Mouse (Mus musculus): ENCODE data around the gene Fcer2a. TPM values are rescaled to one million over a fixed set of nuclear protein-coding genes. Genes with fewer than 3 reads are reported as not detected.

The Fcer2a gene
- polyA plus RNA-seq, 1 experiment from 2014 or later, result 0.18 TPM

DNA sequence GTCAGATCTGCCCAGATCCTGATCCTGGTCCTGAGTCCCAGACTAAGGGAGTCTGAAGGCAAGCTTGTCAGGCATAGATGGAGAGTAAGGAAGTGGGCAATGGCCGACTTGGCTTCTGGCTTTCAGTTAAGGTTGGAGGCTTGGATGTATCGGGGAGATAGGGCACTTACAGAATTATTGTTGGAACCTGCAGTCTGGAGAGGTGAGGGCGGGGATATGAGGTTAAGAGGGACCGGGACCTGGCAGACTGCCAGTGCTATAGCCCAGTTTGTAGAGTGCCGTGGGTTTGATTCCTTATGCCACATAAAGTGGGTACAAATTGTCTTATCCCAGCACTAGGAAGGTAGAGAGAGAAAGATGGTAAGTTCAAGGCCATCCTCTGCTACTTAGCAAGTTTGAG is 14.3 kb downstream of the Fcer2a start:
- Histone ChIP-seq H3K27me3 (ENCODE audit: control insufficient read depth, insufficient read depth, low read depth, low read length) (no peaks in the 10 kb centered on the region), H3K27ac (ENCODE audit: low read length) (no peak overlapping the region), H3K4me3 (ENCODE audit: low read length) (no peak overlapping the region), H3K4me2 (ENCODE audit: low read depth, low read length) (no peak overlapping the region), H3K4me1 (replicated peaks; ENCODE audit: control insufficient read depth, insufficient read depth, low read length) (peaks cover 12% of the 10 kb centered on the region), H3K9me3 (ENCODE audit: control insufficient read depth, low read length) (no peaks in the 10 kb centered on the region; the same call in 1 of the 2 replicates), H3K36me3 (ENCODE audit: control insufficient read depth, insufficient read depth, low read length) (peaks cover 31% of the 10 kb centered on the region), H3K9ac (ENCODE audit: low read length) (no peak overlapping the region)
- WGBS, result 74% methylated on average over 5 of the region's 5 CpGs
- ATAC-seq (ENCODE audit: low read depth), result no peak

- no peak for ATAC-seq (ENCODE audit: low read depth)
- Histone ChIP-seq H3K4me3 (ENCODE audit: low read length) (no peak overlapping the region), H3K9ac (ENCODE audit: low read length) (no peak overlapping the region), H3K27me3 (ENCODE audit: control insufficient read depth, insufficient read depth, low read depth, low read length) (no peaks in the 10 kb centered on the region), H3K4me1 (replicated peaks; ENCODE audit: control insufficient read depth, insufficient read depth, low read length) (peaks cover 12% of the 10 kb centered on the region), H3K9me3 (ENCODE audit: control insufficient read depth, low read length) (no peaks in the 10 kb centered on the region; the same call in 1 of the 2 replicates), H3K4me2 (ENCODE audit: low read depth, low read length) (no peak overlapping the region), H3K27ac (ENCODE audit: low read length) (no peak overlapping the region), H3K36me3 (ENCODE audit: control insufficient read depth, insufficient read depth, low read length) (peaks cover 31% of the 10 kb centered on the region)
- WGBS, result 94% methylated on average over 23 of the region's 23 CpGs
These were observed 14.7 kb downstream of the Fcer2a start for GRCm38 (mm10) chr8:3679236-3679635.

DNA sequence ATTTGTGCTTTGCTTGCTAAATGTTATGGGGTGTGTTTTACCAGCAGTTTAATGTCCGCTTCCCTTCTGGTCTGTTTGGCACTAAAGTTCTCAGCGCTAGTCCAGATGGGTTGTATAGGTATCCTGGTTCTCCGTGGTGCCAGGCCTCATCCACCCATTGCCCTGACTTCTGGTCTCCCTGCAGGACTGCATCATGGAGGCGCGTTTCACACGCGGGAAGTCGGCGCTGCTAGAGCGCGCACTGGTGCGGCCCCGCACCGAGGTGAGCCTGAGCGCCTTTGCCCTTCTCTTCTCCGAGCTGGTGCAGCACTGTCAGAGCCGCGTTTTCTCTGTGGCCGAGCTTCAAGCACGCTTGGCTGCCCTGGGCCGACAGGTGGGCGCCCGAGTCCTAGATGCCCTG is 15.1 kb downstream of the Fcer2a start:
- H3K9ac ChIP-seq (ENCODE audit: low read length), result no peak overlapping the region
- no peaks in the 10 kb centered on the region; the same call in 1 of the 2 replicates for H3K9me3 ChIP-seq (ENCODE audit: control insufficient read depth, low read length)
- H3K27ac ChIP-seq (ENCODE audit: low read length), result no peak overlapping the region
- peaks cover 31% of the 10 kb centered on the region for H3K36me3 ChIP-seq (ENCODE audit: control insufficient read depth, insufficient read depth, low read length)
- no peaks in the 10 kb centered on the region for H3K27me3 ChIP-seq (ENCODE audit: control insufficient read depth, insufficient read depth, low read depth, low read length)
- H3K4me3 ChIP-seq (ENCODE audit: low read length), result no peak overlapping the region
- peaks cover 12% of the 10 kb centered on the region for H3K4me1 ChIP-seq (replicated peaks; ENCODE audit: control insufficient read depth, insufficient read depth, low read length)
- no peak overlapping the region for H3K4me2 ChIP-seq (ENCODE audit: low read depth, low read length)
- WGBS, result 95% methylated on average over 23 of the region's 23 CpGs
- no peak for ATAC-seq (ENCODE audit: low read depth)

DNA sequence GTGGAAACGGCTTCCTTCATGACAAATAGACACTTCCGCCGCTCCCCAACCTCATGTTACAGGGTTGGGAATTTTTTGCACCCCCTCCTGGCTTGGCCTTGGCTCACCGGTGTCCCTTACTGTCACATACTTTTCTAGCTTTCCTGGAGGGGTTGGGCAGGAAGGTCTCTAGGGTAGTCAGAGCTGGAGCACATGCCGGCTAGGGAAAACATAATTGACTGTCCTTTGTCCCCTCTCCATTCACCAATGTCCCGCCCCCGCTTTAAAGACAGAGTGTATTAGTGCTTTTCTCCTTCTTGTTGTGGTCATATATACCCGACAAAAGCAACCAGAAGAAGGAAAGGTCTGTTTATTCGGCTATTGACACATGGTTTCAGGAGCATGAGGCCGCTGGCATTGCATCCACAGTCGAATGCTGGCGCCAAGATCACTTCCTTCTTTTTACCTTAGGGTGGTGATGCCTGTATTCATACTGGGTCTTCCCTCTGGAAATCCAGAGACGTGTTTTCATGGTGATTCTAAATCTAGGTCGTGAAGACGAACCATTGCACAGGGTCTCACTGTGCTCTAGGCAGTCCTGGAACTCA is 16.9 kb downstream of the Fcer2a start:
- Histone ChIP-seq H3K9ac (ENCODE audit: low read length) (peak overlapping the region; percentile 98), H3K27ac (ENCODE audit: low read length) (peak overlapping the region; percentile 95), H3K4me1 (replicated peaks; ENCODE audit: control insufficient read depth, insufficient read depth, low read length) (peaks cover 14% of the 10 kb centered on the region), H3K27me3 (ENCODE audit: control insufficient read depth, insufficient read depth, low read depth, low read length) (no peaks in the 10 kb centered on the region), H3K36me3 (ENCODE audit: control insufficient read depth, insufficient read depth, low read length) (peaks cover 28% of the 10 kb centered on the region), H3K9me3 (ENCODE audit: control insufficient read depth, low read length) (no peaks in the 10 kb centered on the region; the same call in 1 of the 2 replicates), H3K4me2 (ENCODE audit: low read depth, low read length) (peak overlapping the region; percentile 76), H3K4me3 (ENCODE audit: low read length) (peak overlapping the region; percentile 62)
- ATAC-seq (ENCODE audit: low read depth), result peak; percentile 10; the same call in 1 of the 2 replicates
- 3% methylated on average over 15 of the region's 15 CpGs for WGBS

DNA sequence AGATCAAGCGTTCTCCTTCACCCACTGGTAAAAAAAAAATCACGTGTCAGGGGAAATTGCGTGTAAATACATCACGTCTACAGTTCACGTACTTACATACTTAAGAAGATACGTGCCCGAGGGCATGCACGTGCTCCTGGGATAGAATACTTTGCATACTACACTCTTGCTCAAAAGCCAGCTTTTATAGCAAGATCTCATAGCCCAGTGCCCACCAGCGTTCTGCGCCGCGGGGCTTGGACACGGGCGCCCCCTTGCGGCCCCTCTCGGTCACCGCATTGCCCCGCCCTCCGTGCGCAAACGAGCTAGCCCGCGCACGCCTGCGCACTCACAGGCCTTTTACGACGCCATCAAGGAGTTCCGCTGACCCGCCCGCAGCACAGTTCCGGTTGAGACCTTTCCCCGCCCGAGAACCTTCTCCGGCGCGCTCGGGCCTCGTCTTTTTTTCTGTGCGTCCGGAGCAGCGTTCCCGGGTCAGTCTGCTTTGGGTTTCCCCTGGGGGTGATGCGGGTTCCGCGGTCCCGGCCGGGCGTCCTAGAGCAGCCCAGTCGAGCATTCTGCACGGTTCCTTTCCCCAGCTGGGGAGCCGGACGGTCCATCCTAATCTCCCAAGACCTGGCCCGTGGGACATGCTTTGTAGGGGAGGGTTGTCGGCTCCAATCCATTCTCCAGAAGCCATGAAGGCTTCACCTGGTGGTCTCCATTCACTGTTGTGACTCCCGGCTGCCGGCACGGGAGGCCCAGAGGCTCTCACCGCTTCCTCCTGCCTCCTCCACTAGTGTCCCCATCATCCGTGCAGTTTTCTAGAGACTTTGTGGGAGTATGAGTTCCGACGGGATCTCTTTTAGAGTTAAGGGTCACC is 17.6 kb downstream of the Fcer2a start, which contains the start of gene Trappc5:
TSS of gene Trappc5 (plus strand) at position 169 of the 862 bp plus-strand sequence.
- Histone ChIP-seq H3K36me3 (ENCODE audit: control insufficient read depth, insufficient read depth, low read length) (peaks cover 26% of the 10 kb centered on the region), H3K4me2 (ENCODE audit: low read depth, low read length) (peak within 1 kb of the TSS; percentile 76), H3K4me3 (ENCODE audit: low read length) (peak within 1 kb of the TSS; percentile 62), H3K9me3 (ENCODE audit: control insufficient read depth, low read length) (no peaks in the 10 kb centered on the region; the same call in 1 of the 2 replicates), H3K27ac (ENCODE audit: low read length) (peak within 1 kb of the TSS; percentile 95), H3K9ac (ENCODE audit: low read length) (peak within 1 kb of the TSS; percentile 98), H3K27me3 (ENCODE audit: control insufficient read depth, insufficient read depth, low read depth, low read length) (no peaks in the 10 kb centered on the region), H3K4me1 (replicated peaks; ENCODE audit: control insufficient read depth, insufficient read depth, low read length) (peaks cover 14% of the 10 kb centered on the region)
- peak; percentile 90 for ATAC-seq (ENCODE audit: low read depth)
- under 1% methylated on average over 61 of the region's 61 CpGs for WGBS

GRCm38 (mm10) chr8:3674671-3675070 is 19.3 kb downstream of the Fcer2a start:
- WGBS, result 41% methylated on average over 3 of the region's 3 CpGs
- Histone ChIP-seq H3K9ac (ENCODE audit: low read length) (no peak overlapping the region), H3K4me1 (replicated peaks; ENCODE audit: control insufficient read depth, insufficient read depth, low read length) (peaks cover 14% of the 10 kb centered on the region), H3K4me2 (ENCODE audit: low read depth, low read length) (no peak overlapping the region), H3K27me3 (ENCODE audit: control insufficient read depth, insufficient read depth, low read depth, low read length) (no peaks in the 10 kb centered on the region), H3K27ac (ENCODE audit: low read length) (no peak overlapping the region), H3K9me3 (ENCODE audit: control insufficient read depth, low read length) (no peaks in the 10 kb centered on the region; the same call in 1 of the 2 replicates), H3K36me3 (ENCODE audit: control insufficient read depth, insufficient read depth, low read length) (peaks cover 12% of the 10 kb centered on the region), H3K4me3 (ENCODE audit: low read length) (no peak overlapping the region)
- ATAC-seq (ENCODE audit: low read depth), result no peak

DNA sequence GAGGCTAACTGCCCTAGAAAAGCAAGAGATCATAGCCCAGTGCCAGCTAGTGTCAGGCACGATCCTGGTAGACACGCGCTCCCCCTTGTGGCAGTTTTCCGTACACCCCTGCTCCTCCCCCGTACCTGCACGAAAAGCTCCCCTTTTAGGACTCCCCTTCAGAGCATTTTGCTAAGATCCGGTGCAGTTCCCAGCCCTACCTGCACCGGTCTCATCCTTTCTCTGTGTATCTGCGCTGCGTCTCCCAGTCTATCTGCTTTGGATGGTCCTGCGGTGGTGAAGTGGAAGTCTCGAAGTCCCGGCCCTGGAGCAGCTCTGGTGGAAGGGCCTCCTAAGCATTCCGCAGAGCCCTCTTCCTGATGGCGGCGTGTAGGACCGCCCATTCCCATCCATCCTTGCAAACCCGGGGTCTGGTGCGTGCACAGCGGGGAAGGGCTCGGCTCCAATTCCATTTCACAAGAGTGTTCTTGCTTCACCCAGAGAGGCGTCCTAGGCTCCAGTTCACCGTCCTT is 21.9 kb downstream of the Fcer2a start, which contains the start of gene Fcor:
TSS of gene Fcor (minus strand) at position 383 of the 512 bp plus-strand sequence.
- H3K4me1 ChIP-seq (replicated peaks; ENCODE audit: control insufficient read depth, insufficient read depth, low read length), result peaks cover 7% of the 10 kb centered on the region
- no peaks in the 10 kb centered on the region for H3K36me3 ChIP-seq (ENCODE audit: control insufficient read depth, insufficient read depth, low read length)
- WGBS, result 1% methylated on average over 23 of the region's 23 CpGs
- H3K27ac ChIP-seq (ENCODE audit: low read length), result peak within 1 kb of the TSS; percentile 66
- ATAC-seq (ENCODE audit: low read depth), result peak; percentile 88
- H3K4me2 ChIP-seq (ENCODE audit: low read depth, low read length), result peak within 1 kb of the TSS; percentile 71
- no peaks in the 10 kb centered on the region for H3K9me3 ChIP-seq (ENCODE audit: control insufficient read depth, low read length)
- peak within 1 kb of the TSS; percentile 74 for H3K9ac ChIP-seq (ENCODE audit: low read length)
- no peaks in the 10 kb centered on the region for H3K27me3 ChIP-seq (ENCODE audit: control insufficient read depth, insufficient read depth, low read depth, low read length)
- peak within 1 kb of the TSS; percentile 71 for H3K4me3 ChIP-seq (ENCODE audit: low read length)

DNA sequence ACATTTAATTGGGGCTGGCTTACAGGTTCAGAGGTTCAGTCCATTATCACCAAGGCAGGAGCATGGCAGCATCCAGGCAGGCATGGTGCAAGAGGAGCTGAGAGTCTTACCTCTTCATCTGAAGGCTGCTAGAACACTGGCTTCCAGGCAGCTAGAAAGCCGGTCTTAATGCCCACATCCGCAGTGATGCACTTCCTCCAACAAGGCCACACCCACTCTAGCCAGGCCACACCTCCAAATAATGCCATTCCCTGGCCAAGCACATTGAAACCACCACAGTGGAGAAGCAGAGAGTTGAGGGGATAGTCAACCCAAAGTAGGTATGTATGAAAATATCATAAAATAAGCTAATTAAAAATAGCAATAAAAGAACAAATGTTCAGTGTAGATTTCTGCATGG is 23.6 kb downstream of the Fcer2a start:
- ATAC-seq (ENCODE audit: low read depth), result no peak
- Histone ChIP-seq H3K36me3 (ENCODE audit: control insufficient read depth, insufficient read depth, low read length) (no peaks in the 10 kb centered on the region), H3K4me2 (ENCODE audit: low read depth, low read length) (no peak overlapping the region), H3K4me3 (ENCODE audit: low read length) (no peak overlapping the region), H3K9ac (ENCODE audit: low read length) (no peak overlapping the region), H3K27me3 (ENCODE audit: control insufficient read depth, insufficient read depth, low read depth, low read length) (no peaks in the 10 kb centered on the region), H3K27ac (ENCODE audit: low read length) (no peak overlapping the region), H3K9me3 (ENCODE audit: control insufficient read depth, low read length) (no peaks in the 10 kb centered on the region), H3K4me1 (replicated peaks; ENCODE audit: control insufficient read depth, insufficient read depth, low read length) (peaks cover 2% of the 10 kb centered on the region; the same call in 1 of the 2 replicates)
- WGBS, result 80% methylated on average over 2 of the region's 2 CpGs

GRCm38 (mm10) chr8:3665507-3665906 is 28.5 kb downstream of the Fcer2a start, which contains the start of gene Mcemp1:
Mcemp1 (plus strand) TSS chr8:3665754.
- WGBS, result 72% methylated on average over 6 of the region's 6 CpGs
- H3K27me3 ChIP-seq (ENCODE audit: control insufficient read depth, insufficient read depth, low read depth, low read length), result no peaks in the 10 kb centered on the region
- no peak for ATAC-seq (ENCODE audit: low read depth)

More at GRCm38 (mm10) chr8:3665507-3665906, 28.5 kb downstream of the Fcer2a start, which contains the start of gene Mcemp1:
- Histone ChIP-seq H3K4me2 (ENCODE audit: low read depth, low read length) (no peak within 1 kb of the TSS), H3K9me3 (ENCODE audit: control insufficient read depth, low read length) (no peaks in the 10 kb centered on the region), H3K9ac (ENCODE audit: low read length) (no peak within 1 kb of the TSS), H3K27ac (ENCODE audit: low read length) (no peak within 1 kb of the TSS), H3K4me3 (ENCODE audit: low read length) (no peak within 1 kb of the TSS), H3K4me1 (replicated peaks; ENCODE audit: control insufficient read depth, insufficient read depth, low read length) (no peaks in the 10 kb centered on the region), H3K36me3 (ENCODE audit: control insufficient read depth, insufficient read depth, low read length) (no peaks in the 10 kb centered on the region)
